Mouse (Mus musculus) 416B (cell line): ENCODE results near the gene Rangap1.

Experiments used
- DNase-seq: peaks from one replicate; pipeline ENCODE4 v3.0.0; 2011; ENCODE audit warnings: low read depth

Rangap1 gene

DNA sequence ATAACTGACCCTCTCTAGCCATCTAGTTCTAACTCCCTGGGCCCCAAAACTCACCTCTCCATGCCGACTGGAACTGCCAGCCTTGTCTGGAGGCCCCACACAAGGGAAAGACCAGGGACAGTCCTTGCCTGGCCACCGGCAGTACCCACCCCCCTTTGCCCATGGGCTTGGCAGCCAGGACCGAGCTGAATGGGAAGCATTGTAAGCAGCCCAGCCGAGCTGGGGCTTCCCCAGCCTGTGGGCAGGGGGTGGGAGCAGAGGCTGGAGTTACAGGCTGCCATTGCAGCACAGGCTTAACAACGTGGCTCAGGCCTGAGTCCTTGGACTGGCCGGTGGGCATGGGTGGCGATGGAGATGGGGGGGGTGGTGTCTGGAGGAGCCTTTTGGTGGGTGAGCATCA, 48.2 kb downstream of the Rangap1 start, which contains the start of gene Chadl:
Chadl (minus strand) TSS at position 113 of the 400 bp plus-strand sequence.
- DNase-seq, result no peak

DNA sequence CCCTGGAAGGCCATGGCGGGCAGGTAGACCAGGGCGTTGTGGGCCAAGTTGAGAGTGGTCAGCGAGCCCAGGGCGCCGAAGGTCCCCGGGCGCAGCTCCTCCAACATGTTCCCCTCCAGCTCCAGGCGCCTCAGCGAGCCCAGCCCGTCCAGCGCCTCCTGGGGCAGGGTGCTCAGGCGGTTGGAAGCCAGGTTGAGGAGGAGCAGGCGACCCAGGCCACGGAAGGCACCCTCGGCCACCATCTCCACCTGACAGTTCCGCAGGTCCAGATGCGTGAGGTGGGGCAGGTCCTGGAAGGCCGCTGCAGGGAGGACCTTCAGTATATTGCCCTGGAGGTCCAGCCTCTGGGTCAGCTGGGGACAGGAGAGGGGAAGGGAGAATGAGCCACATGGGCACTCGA, 50.4 kb downstream of the Rangap1 start:
- no peak for DNase-seq

DNA sequence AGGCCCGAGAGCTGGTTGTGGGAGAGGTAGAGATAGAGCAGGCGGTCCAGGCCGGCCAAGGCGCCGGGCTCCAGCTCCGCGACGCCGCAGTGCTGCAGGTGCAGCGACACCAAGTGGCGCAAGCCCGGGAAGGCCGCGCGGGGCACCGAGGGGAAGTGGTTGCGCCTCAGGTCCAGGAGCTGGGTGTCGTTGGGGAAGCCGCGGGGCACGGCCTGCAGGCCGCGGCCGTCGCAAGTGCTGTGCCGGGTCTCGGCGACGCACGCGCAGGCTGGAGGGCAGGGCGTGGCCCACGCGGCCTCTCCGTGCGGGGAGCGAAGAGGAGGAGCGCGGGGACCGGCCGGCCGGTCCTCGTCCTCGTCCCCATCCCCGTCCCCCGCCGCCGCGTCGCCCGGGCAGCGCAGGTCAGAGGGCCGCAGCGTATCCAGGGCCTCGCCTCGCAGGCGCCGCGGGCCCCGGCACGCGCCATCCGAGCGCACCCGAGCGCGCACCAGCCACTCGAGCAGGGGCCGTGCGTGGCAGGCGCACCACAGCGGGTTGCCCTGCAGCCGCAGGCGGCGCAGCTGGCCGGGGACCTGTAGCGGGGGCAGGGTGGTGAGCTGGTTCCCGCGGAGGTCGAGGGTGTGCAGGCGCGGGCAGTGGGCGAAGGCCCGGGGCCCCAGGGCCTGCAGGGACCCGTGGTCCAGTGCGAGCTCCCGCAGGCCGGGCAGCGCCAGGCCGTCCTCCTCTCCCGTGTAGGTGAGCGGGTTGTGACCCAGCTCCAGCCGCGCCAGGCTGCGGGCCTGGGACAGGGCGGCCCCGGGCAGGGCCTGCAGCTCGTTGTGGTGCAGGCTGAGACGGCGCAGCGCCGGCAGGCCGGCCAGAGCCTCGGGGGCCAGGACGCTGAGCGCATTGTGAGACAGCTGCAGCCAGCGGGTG, 51.1 kb downstream of the Rangap1 start:
- no peak for DNase-seq

DNA sequence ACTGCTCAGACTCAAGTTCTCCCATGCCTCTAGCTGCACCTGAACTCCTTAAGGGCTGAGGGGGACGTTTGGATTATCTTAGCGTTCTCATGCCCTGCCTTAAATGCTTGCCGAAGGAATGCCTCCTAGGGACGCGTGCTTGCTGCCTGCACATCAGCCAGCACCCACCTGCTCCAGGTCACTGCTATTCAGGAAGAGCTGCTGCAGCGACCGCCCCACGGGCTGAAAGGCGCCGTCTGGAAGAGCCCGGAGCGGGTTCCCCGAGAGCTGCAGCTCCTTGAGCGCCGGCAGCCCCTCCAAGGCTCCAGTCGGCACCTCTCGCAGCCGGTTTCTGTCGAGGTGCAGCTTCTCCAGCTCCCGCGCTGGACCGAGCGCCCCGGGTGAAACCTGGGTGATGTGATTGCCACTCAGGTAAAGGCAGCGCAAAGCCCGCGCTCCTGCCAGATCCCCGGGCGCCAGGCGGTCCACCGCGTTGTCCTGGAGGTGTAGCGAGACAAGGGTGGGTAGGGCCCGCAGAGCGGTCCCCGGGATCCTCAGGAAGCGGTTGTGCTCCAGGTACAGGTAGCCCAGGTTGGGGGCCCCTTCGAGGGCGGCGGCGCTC, 51.9 kb downstream of the Rangap1 start:
- no peak for DNase-seq

DNA sequence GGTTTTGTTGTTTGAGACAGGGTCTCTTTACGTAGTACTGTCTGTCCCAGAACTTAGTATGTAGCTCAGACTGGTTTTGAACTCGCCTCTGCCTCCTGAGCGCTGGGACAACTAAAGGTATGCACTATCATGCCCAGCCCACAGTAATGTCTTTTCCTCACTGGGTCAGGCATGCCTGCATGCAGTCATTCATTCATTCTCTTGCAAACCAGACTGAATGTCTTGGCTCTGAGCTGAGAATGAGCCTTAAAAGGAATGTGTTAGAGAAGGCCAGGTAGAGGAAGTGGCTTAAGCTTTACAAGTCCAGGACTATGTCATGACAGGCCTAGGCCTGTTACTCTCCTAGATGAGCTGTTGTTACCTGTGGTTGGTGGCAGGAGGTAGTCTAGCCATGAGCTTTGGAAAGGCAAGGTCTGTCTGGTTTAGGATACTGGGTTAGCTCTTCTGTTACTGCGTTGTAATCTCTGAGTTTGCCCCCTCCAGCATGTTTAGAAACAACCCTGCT, 65.0 kb downstream of the Rangap1 start:
- DNase-seq, result no peak

DNA sequence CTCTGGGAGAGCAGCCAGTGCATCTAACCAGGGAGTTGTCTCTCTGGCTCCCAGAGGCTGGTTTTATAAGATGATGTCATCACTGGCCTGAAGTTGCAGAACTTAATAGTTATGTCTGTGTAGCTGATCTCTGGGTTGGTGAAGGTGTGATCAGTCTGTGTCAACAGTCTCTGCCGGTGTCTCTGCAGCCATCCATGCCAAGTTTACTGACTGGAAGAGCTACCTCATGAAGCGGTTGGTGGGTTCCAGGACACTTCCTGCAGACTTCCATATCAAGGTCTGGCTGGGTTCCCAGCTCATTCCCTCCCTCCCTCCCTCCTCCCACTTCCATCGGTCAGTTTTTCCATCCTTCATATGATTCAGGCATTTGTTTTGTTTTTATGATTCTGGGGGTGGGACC, 68.7 kb downstream of the Rangap1 start:
- no peak for DNase-seq

DNA sequence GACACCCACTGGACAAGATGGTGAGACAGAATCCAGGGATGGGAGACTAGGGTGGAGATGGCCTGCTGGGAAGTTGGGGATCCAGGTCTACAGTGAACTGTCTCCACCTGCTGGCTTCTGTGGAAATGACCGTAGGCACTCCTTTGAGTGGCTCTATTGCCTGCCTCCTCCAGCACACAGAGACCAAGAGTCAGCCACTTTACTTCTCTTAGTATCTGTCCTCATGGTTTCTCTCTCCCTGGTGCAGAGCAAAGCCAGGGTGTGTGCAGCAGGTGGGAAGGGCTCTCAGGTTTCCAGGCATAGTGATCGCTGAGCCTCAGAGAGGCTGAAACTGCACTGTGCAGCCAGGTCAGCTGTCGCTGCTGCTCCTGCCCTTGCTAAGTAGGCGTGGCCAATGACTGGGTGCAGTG, 75.1 kb downstream of the Rangap1 start:
- peak; percentile 67 for DNase-seq

DNA sequence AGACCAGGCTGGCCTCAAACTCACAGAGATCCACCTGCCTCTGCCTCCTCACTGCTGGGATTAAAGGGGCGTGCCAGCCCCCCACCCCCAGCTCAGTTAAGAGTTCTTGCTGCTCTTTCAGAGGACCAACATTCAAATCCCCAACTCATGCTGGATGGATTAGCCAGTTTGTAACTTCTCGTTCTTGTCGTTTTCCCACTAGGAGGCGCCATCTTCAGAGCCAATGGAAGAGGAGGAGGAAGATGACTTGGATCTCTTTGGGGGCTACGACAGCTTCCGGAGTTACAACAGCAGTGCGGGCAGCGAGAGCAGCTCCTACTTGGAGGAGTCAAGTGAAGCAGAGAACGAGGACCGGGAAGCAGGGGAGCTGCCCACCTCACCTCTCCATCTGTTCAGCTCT, 78.4 kb downstream of the Rangap1 start:
- DNase-seq, result peak; percentile 24

DNA sequence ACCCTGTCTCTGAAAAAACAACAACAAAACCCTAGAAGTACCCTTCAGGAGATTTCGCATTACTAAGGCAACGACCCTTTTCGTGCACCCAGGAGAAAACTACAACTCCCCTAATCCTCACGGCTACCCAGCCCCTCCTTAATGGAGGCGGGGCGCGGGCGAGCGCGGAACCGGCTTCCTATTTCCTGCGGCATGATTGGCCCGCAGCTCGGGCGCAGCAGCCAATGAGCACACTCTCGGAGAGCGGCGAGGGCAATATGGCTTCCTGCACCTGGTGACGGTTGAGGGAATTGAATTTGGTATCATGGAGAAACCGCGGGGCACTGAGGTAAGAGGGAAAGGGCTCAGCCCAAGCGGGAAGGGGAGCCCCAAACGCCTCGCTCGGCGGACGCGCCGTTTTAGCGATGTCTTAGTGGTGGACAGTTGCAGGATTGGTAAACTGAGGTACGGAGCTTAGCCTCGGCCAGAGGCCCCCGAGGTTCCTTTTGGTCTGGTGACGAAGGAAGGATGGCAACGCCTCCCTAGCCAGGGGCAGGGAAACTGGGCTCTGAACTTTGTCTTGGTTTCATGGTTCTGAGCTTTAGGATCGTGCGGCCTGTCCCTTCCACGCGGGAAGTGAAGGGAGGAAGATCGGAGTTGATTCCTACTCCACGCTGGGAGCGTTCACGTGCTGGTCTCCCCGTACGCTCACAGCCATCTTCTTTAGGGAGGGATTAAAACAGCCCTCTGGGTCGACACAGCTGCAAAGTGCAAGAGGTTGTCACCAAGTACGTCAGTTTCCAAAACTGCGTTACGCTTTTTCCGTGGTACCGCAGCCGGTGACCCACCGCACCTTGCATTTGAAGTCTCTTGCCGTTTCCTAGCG, 81.4 kb downstream of the Rangap1 start, which contains the start of gene L3mbtl2:
L3mbtl2 (plus strand) TSS at position 193 of the 865 bp plus-strand sequence.
- DNase-seq, result peak; percentile 93

DNA sequence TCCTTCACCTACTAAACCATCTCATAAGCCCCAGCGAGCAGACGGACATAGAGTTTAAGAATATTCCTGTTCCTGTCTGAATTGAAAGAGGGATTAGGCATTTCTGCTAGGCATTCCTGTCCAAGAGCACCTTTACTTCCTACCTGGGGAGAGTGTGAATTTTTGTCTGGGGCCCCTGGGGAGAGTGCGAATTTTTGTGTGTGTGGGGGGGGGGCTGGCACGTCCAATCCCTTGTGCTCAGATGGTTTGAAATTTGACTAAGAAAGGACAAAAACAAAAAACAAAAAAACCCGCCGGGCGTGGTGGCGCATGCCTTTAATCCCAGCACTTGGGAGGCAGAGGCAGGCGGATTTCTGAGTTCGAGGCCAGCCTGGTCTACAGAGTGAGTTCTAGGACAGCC, 82.0 kb downstream of the Rangap1 start:
- no peak for DNase-seq

DNA sequence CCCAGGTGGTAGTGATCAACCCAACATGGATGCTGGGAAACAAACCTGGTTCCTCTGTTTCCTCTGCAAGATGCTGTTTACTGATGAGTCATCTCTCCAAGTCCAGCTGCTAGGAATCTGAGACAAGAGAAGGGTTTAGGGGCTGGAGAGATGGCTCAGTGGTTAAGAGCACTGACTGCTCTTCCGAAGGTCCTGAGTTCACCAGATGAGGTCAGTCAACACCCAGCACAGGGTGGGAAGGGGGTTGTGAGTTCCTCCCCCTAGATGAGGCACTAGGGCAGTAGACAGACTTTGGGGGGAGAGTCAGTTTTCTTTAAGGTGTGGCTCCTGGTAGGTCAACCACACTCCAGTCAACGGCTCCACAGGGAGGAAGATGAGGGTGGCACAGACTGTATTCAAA, 83.6 kb downstream of the Rangap1 start:
- no peak for DNase-seq
